Mouse (Mus musculus) adrenal gland, adult (tissue): ENCODE data around the gene Zbtb46.
"Not testable (repeated sequence)": the region's sequence is repeated elsewhere in the genome, so short reads cannot be mapped to it uniquely, and the experiment has no call there.

Experiments used
- DNase-seq, 2 experiments: peaks; one replicate each; pipeline ENCODE4 v3.0.0; 2022 to 2023; ENCODE audit warnings: low spot score in 1 of 2; ENCODE audit not compliant: inconsistent age in 2 of 2

Gene Zbtb46

GRCm38 (mm10) chr2:181459153-181459672, at the start of gene Zbtb46:
TSS of gene Zbtb46 (minus strand) at chr2:181459426.
- DNase-seq, result peak; percentile 93 to 95

- DNase-seq, result no peak
Measured at GRCm38 (mm10) chr2:181498644-181499043, 39.4 kb upstream of the Zbtb46 start.

- DNase-seq, result peak; percentile 82 to 93
Measured at GRCm38 (mm10) chr2:181497548-181497875, 38.3 kb upstream of the Zbtb46 start.

- peak; percentile 95 to 98 for DNase-seq
Measured at GRCm38 (mm10) chr2:181496831-181497547, 37.8 kb upstream of the Zbtb46 start, which contains the start of gene Tpd52l2. TSS of gene Tpd52l2 (plus strand) at chr2:181497142.

- peak; percentile 71 to 91 for DNase-seq
Measured at GRCm38 (mm10) chr2:181496281-181496680, 37.1 kb upstream of the Zbtb46 start.

GRCm38 (mm10) chr2:181495845-181496244, 36.6 kb upstream of the Zbtb46 start:
- not testable (repeated sequence) for DNase-seq

GRCm38 (mm10) chr2:181494266-181494945, 35.2 kb upstream of the Zbtb46 start:
- peak; percentile 25 to 45 for DNase-seq

- DNase-seq, result peak in 1 of 2 experiments; percentile 29
Measured at GRCm38 (mm10) chr2:181493156-181493927, 34.1 kb upstream of the Zbtb46 start, which contains the start of gene Abhd16b. TSS of gene Abhd16b (plus strand) at chr2:181493206.

GRCm38 (mm10) chr2:181492206-181492605, 33.0 kb upstream of the Zbtb46 start:
- no peak for DNase-seq

- peak; percentile 39 to 60 for DNase-seq
Measured at GRCm38 (mm10) chr2:181491432-181492205, 32.4 kb upstream of the Zbtb46 start.

GRCm38 (mm10) chr2:181487338-181488277, 28.4 kb upstream of the Zbtb46 start:
- peak; percentile 81 to 92 for DNase-seq

- peak in 1 of 2 experiments; percentile 42 for DNase-seq
Measured at GRCm38 (mm10) chr2:181485741-181486140, 26.5 kb upstream of the Zbtb46 start.

- DNase-seq, result peak in 1 of 2 experiments; percentile 62
Measured at GRCm38 (mm10) chr2:181484456-181485233, 25.4 kb upstream of the Zbtb46 start.

- DNase-seq, result peak; percentile 64 to 81
Measured at GRCm38 (mm10) chr2:181483562-181484318, 24.5 kb upstream of the Zbtb46 start.

GRCm38 (mm10) chr2:181483120-181483519, 23.9 kb upstream of the Zbtb46 start:
- DNase-seq, result no peak

GRCm38 (mm10) chr2:181472256-181472827, 13.1 kb upstream of the Zbtb46 start:
- DNase-seq, result peak in 1 of 2 experiments; percentile 69

- DNase-seq, result peak; percentile 59 to 78
Measured at GRCm38 (mm10) chr2:181471246-181471645, 12.0 kb upstream of the Zbtb46 start.
